Mouse (Mus musculus) brain, adult 10 weeks (tissue): ENCODE measurements around the gene Atp8b4. TPM values are rescaled to one million over a fixed set of nuclear protein-coding genes. Genes with fewer than 3 reads are reported as not detected.

Experiments used
- polyA plus RNA-seq: library from polyadenylated mRNA; stranded (reverse); fragments of 350-450 nt; fragmentation: Illumina TruSeq; extraction: RNeasy Lipid Tissue Mini Kit (QIAGEN cat#74804); gene quantifications from one replicate; pipeline ENCODE4 v1.2.3, GENCODE M21; 2015; ENCODE audit warnings: low read depth, low replicate concordance

Gene Atp8b4
- polyA plus RNA-seq: not detected

DNA sequence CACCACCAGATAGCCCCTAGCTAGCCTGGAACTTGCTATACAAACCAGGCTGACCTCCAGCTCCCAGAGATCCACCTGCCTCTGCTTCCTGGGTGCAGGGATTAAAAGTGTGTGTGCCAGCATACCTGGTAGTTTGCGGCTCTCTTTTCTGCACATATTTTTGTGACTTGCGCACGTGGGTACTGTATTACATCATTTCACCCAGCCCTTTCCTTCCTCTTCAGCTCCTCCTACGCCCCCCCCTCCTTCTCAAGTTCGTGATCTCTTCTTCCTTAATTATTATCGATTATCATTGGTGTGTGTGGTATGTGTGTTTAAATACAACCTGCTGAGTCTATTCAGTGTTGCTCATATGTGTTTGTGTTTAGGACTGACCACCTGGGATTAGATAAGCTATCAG lies at the start of gene Atp8b4:
Gene Atp8b4 (minus strand): TSS at position 154 of the 400 bp plus-strand sequence.

Other genes starting within 250 kb of the Atp8b4 start
- 9.4 TPM for gene Slc27a2, start 51.7 kb upstream of the Atp8b4 start, polyA plus RNA-seq
- gene Hdc, start 118.6 kb upstream of the Atp8b4 start, polyA plus RNA-seq: 2.6 TPM
- 21.9 TPM for gene Gabpb1, start 175.7 kb upstream of the Atp8b4 start, polyA plus RNA-seq
- 40.4 TPM for gene Usp8, start 206.7 kb upstream of the Atp8b4 start, polyA plus RNA-seq